Mouse (Mus musculus) C2C12 (cell line): ENCODE data around the gene Cachd1.

Experiments used
- CEBPB ChIP-seq: IDR thresholded peaks from one replicate; pipeline ENCODE4 v1.6.1; 2011; ENCODE audit warnings: low read depth, mild to moderate bottlenecking, control low read depth, moderate library complexity
- CTCF ChIP-seq: IDR thresholded peaks from one replicate; pipeline ENCODE4 v1.5.1; 2011; ENCODE audit not compliant: control insufficient read depth, insufficient read depth, insufficient read length
- MAX ChIP-seq: IDR thresholded peaks from one replicate; pipeline ENCODE4 v1.6.1; 2011; ENCODE audit warnings: mild to moderate bottlenecking, control low read depth
- MYOD1 ChIP-seq: IDR thresholded peaks from one replicate; pipeline ENCODE4 v1.6.1; 2011; ENCODE audit warnings: low read depth; ENCODE audit not compliant: control insufficient read depth, insufficient read length
- USF1 ChIP-seq: IDR thresholded peaks from one replicate; pipeline ENCODE4 v1.6.1; 2011; ENCODE audit warnings: low read depth, mild to moderate bottlenecking, control low read depth, moderate library complexity

- TF ChIP-seq CTCF (no peak), MAX (no peak), USF1 (no peak), MYOD1 (no peak), CEBPB (no peak)
Observed at GRCm38 (mm10) chr4:101044149-101044548, 267.7 kb downstream of the Cachd1 start.
